Mouse (Mus musculus): ENCODE measurements around the gene Egfl7. TPM values are rescaled to one million over a fixed set of nuclear protein-coding genes. Genes with fewer than 3 reads are reported as not detected.

Gene Egfl7
- 10 to 100 TPM; 62.4 to 90.7 (median 72.7) TPM for total RNA-seq (2022)

DNA sequence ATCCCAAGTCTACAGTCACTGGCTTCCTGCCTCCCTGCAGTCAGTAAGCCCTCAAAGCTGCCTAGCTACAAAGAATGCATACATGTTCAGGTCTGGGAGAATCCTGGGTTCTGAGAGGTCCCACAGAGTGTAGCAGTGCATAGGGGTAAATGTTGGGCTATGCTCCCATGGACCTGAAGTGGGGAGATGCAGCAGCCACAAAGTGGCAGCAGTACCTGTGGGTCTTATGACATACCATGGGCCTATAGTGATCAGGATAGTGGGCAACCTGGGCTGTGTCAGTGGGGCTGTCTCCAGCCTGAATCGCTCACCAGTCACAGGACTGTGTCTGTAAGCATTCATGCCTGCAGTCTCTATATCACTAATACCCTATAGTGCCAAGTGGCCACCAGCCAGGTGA is at the start of gene Egfl7:
Gene Egfl7 (plus strand): TSS at position 301 of the 400 bp plus-strand sequence.
- DNase-seq (ENCODE audit: low spot score in 2 of 2): no peak

DNA sequence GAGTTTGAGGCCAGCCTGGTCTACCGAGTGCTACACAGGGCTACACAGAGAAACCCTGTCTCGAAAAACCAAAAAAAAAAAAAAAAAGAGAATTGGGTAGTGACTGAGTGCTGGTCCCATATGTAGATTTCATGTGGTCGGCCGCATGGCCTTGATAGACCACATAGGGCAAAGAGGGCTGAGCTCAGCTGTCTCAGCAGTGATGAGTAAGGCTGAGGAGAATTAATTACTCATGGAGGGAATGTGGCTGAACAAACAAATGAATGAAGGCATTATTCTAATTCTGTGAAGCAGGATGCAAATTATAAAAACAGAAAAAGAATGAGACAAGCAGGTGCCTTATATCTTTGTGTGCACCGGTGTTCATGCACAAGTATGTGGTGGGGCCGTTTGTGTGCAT is 48.0 kb upstream of the Egfl7 start:
- no peak for DNase-seq (ENCODE audit: low spot score in 2 of 2)

DNA sequence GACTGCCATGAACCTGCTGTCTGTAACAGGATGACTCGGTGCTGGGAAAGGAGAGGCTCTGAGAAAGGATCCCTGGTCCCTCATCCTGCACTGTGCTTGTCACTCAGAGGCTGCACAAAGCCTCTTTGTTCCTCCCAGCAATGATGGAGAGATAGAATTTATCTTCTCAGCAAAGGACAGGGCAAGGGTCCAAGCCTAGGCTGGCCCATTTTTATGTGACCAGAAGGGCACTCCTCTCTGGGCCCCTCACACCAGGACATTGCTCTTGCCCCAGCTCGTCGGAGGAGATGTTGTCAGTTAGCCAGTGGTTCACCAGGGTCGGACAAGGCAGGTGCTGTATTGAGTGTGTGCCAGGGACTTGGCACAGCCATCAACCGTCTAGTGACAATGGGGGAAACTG is 46.6 kb upstream of the Egfl7 start:
- no peak for DNase-seq (ENCODE audit: low spot score in 2 of 2)

DNA sequence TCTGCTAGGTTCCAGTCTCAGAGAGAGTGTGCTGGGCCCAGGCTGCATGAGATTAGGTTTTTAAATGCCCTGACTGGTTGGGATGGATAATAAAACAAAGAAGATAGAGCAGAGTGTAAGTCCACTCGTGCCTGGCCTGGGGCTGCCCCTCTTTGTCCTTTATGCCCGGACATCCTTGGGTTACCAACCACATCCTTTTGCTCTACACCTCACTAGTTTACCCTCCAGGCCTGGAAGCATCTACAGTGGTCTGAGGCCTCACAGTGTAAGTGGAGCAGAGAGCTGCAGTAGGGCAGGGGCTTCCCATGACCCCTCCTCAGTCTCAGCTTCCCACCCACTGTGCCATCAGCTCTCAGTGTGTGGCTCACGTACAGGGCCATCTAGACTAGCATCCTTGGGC is 45.7 kb upstream of the Egfl7 start:
- no peak for DNase-seq (ENCODE audit: low spot score in 2 of 2)

DNA sequence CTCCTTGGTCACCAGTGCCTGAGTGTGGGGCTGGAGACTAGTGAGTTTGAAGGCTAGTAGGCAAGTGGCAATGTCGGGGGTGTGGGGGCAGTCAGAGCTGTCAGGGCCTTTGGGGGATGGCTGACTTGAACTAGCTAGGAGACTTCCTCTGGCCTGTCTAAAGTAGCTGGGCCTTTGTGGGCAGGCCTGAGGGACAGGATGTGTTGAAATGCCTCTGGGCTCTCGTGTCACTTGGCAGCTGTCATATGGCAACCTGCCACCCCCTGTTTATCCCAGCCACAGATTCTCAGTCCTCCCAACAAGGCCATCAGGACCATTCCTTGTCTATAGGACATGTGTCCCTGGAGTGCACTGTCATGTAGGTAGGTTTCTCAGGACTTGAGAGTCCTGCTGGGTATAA is 45.2 kb upstream of the Egfl7 start:
- peak in 1 of 2 experiments; percentile 38 for DNase-seq (ENCODE audit: low spot score in 2 of 2)

DNA sequence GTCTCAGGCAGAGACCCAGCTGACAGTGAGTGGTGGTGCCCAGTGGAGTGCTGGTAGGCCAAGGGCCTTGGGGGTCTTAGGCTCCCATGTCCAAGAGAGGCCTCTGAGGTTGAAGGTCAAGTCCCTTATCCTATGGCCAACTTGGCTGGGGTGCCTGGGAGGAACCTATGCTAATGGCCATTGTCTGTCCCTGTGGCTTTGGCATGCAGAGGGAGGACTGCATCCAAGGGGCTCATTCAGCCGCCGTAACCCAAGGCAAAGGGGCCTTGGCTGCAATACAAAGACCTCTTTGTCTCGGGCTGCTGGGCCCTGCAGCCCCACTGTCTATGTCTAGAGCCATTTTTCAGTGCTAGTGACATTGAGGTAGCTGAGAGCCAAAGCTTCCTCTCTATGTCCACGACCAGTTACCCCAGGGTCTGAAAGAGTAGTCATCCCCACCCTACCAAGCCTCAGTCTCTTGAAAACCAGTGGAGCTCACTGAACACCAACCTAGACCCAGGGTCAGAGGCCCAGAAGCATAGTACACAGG is 44.2 kb upstream of the Egfl7 start:
- peak; percentile 59 for DNase-seq (ENCODE audit: low spot score in 2 of 2)

DNA sequence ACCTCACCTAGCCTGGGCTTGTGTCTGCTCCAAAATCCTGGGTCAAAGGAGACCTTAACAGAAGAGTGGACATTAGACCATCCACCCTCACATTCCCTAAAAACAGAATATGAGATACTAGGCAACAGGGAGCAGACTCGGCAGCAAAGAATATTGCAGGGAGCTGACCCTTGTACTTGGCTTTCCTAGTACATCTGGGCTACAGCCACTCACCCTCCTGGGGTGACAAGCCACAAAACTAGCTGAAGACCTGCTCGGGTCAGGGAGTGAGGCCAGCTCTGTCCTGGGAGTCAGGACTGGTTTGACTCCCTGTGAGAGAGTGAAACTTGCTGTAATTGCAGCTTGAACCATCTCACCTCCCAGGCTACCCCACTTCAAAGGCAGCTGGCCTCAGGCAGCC is 40.3 kb upstream of the Egfl7 start:
- no peak for DNase-seq (ENCODE audit: low spot score in 2 of 2)

DNA sequence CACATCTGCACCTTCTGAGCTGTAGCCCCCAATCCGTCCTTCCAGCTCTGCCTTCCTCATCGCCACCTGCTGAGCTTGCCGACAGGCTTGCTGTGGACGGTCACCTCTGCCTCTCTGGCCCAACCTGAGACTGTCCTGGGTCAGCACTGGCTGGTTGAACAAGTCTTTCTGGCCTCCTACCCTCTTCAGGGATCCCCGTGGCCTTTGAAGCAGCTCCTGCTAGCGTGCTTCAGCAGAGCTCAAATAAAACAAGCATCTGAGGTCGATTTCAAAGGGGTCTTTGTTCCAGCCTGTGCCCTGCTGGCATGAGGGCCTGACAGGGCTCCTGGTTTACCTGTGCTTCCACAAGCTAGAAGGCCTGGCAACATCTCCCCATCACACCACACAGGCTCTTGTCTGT is 39.1 kb upstream of the Egfl7 start:
- no peak for DNase-seq (ENCODE audit: low spot score in 2 of 2)

DNA sequence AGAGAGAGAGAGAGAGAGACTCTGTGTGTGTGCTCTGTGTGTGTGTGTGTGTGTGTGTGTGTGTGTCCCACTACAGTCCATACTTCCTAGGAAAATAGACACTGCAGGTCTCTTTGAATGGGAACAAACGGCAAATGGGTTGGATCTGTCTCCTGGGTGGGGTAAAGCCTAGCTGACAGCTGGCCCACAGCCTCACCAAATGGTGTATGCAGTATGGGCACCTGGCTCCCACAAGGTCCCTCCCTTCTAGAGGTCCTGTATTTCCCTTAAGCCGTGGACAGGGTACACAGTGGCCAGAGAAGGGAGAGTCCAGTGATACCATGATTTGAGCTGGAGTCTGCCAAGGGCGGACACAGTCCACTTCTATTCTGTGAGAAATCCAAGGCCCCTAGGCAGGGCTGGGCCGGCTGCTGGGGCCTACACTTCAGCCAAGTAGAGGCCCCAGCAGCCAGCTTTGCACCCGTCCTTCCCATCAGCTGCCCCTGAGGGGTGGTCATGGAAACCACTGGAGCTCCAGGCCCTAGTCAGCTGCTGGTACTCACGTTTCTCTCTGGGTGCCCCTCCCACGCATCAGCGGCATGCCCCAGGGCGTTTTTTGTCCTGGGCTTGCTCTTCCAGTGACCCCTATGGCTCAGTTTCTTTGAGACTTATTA is 38.4 kb upstream of the Egfl7 start:
- no peak for DNase-seq (ENCODE audit: low spot score in 2 of 2)

DNA sequence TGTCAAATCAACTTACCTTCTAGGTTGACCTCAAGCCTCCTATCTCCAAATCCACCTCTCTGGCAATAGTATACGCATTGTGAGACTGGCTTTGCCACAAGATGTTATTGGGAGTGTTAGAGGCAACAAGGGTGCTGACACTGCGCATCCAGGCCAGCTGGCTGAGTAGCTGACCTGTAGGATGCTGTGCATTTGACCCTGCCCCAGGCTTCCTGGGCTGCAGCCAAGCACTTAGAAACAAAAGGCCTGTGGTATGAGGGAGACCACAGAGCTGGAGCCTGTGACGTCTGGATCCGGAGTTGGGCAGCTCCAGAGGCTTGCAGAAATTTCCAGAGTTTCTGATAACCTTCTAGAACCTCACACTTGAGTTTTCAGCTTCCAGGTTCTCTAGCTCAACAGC is 36.7 kb upstream of the Egfl7 start:
- no peak for DNase-seq (ENCODE audit: low spot score in 2 of 2)

DNA sequence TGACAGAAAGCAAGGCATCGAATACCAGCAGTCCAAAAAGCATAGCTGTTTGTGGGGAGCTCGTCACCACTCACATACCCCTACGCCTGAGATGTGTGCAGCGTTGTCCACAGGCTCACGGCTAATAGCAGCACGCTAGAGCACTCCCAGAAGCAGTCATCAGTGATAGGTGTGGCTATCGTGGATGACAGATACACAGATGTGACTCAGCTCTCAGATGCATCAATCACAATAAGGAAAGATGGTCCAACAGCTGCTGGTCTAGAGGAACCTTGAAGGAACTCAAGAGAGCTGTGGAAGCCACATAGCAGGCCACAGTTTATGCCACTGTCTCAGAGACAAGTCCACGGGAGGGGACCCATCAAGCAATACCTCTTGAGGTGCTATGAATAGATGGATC is 36.0 kb upstream of the Egfl7 start:
- no peak for DNase-seq (ENCODE audit: low spot score in 2 of 2)

DNA sequence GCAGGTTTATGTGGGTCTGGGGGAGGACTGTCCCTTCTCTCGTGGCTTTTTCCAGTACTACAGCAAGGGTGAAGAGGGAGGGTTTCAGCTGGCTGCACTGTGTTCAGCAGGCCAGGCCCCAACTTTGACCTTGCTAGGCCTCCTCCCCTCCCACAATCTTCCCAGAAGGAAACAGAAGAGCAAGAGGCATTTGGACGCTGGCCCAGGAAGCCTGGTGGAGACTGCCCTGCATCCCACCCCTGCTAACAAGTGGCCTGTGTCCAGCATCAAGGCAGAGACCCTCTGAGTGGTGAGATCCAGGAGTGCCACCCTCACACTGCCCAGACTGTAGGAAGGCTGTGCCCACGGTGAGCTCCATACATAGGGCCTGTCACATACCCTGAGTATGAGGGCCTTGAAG is 35.5 kb upstream of the Egfl7 start:
- no peak for DNase-seq (ENCODE audit: low spot score in 2 of 2)

DNA sequence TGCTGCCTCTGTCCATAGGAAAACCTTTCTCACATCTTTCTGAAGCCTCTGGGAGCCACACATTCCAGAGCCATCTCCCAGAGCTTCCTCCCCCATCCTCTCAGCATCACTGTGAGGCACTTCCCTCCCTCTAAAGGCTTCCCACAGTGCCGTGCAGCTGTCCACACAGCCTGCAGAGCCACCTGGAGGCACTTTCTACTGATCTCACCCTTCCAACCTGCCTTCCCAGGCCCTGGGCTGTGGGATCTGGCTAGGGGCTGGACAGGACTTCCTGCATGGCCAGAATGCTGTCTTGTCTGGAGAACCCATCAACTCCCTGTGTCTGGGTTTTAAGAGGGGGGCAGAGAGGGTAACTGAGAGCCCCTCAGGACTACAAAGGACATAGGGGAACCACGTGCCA is 32.3 kb upstream of the Egfl7 start:
- no peak for DNase-seq (ENCODE audit: low spot score in 2 of 2)

DNA sequence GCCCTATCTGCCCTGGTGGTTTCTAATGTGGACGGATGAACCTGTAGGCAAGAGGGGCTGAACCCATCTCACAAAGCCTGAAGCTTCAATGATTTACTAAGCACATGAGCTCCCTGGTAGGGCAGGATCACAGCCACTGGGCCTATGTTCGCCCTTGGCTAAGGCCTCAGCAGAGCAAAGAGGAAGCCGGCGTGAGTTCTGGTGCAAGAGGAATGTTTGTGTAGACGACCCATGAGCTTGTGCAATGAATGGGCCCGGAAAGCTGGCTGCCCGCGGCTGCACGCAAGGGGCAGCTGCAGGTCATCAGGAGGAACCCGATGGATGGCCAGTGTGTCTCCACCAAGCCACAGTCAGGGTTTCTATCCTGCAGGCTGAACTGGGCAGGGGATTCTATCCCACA is 30.0 kb upstream of the Egfl7 start:
- DNase-seq (ENCODE audit: low spot score in 2 of 2): no peak

DNA sequence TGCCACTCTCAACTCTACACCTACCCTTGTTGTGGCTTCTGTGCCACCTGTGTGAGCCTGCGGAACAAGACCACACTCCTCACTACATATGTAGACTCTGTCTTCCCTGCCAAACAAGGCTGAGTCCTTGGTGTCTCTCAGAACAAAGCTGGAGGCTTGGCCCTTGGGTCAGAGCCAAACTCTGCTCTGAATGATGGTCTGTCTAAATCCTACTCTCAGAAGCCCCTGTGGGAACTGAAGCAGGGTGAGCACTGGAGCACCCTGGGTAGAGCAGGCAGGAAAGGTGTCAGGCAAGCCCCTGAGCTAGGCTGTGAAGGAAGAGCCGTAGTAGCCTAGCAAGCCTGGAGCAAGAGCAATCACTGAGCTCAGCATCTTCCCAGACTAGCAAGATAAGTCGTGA is 29.6 kb upstream of the Egfl7 start:
- no peak for DNase-seq (ENCODE audit: low spot score in 2 of 2)

DNA sequence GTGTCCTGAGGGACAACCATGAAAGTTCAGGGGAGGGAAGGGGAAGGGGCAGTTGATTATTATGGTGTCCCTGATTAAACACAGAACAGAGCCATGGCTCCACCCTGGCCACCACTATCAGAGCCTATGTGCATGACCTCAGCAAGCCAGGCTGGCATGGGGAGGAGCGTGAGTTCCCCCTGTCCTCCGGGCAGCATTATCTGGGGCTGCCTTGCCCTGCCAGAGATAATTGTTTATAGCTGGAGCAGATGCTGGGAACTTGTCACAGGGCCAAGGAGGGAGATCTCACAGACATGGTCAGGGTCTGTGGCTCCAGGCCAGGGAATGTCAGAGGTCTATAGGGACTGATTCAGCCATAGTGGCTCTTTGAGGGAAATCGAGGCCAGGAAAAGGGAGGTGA is 29.0 kb upstream of the Egfl7 start:
- no peak for DNase-seq (ENCODE audit: low spot score in 2 of 2)

DNA sequence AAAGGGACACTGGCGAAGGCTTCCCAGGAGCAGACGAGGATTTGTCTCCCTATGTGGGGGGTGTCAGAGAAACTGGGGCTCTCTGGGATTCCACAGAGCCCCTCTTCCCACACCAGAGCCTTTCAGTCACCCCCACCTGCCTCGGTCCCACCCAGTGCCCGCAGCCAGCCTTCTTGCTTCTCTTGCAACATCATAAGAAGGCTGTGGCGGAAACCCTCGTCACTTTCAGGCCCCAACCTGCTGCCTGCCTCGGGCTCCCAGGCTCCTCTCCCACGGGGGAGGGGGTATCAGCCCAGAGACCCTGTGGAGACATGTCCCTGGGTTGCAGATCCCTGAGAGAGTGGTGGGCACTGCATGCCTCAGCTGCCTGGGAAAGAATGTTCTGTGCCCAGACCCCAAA is 28.4 kb upstream of the Egfl7 start:
- DNase-seq (ENCODE audit: low spot score in 2 of 2): no peak

DNA sequence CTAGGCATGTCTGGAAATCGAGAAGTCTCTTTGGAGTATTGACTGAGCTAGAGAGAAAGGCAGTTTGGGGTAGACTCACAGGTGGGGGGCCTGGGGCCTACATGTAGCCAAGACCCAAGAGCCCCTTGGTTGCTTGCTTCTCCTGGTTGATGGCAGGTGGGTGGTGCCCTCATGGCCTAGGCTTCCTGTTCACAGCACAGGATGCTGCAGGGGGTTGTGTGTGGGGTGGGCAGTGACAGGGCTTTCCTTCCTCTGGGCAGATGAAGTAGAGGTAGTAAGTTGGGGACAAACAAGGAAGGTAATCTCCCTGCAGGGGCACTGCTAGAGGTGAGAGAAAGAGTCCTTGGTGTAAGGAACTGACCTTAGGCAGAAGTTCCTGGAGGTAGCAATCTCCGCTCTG is 27.7 kb upstream of the Egfl7 start:
- DNase-seq (ENCODE audit: low spot score in 2 of 2): no peak

DNA sequence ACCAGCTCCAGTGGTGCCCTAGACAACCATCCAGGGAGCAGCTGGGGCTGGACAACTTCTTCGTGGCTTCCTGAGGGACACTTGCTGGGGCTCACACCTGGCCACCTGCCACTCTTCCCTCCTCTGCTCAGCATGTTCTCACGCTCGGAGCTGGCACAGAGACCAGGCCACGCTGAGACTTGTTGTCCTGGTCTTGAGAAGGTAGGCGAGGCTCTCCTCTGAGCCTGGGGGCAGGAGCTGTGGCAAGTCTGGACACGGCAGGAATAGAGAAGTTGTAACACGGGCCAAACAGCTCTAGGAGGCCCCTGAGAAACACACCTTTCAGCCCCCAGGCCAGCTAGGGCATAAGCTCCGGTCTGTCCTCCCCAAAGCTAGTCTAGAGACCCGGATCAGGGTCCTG is 25.9 kb upstream of the Egfl7 start:
- DNase-seq (ENCODE audit: low spot score in 2 of 2): no peak

DNA sequence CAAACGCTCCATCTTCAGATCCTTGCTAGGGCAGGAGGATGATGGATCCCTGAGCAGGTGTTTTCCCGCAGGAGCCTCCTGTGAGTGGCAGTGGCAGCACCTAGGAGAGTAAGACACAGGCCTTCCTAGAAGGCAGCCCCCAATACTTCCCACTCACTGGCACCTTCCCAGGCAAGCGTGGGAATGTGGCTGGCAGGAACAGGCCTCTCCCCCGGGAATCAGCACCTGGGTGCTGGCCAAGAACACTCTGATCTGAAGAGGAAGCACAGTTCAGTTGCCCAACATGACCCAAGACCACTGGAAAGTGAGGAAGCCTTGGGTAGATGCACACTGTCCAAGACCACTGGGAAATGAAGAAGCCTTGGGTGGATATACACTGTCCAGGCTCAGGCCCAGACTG is 24.7 kb upstream of the Egfl7 start:
- peak; percentile 57 to 74 for DNase-seq (ENCODE audit: low spot score in 2 of 2)

DNA sequence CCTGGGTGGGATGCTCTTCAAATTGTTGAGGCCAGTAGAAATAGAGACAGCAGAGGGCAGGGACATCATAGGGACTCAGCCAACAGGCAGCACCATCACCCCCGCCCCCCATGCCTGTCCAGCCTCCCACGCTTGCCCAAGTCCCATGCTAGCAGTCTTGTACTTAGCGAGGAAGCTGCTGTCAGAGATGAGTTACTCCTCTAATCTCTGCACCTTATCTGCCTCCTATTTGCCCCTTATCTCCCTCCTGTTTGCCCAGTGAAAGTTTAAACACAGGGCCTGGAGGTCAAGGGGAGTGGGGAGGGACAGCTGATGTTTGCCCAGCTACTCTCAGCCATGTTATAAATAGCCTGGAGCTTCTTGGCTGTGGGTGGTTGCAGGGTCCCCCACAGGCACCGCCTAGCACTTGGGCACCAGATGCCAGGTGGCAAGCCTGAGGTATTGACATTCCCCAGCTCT is 23.2 kb upstream of the Egfl7 start:
- no peak for DNase-seq (ENCODE audit: low spot score in 2 of 2)

DNA sequence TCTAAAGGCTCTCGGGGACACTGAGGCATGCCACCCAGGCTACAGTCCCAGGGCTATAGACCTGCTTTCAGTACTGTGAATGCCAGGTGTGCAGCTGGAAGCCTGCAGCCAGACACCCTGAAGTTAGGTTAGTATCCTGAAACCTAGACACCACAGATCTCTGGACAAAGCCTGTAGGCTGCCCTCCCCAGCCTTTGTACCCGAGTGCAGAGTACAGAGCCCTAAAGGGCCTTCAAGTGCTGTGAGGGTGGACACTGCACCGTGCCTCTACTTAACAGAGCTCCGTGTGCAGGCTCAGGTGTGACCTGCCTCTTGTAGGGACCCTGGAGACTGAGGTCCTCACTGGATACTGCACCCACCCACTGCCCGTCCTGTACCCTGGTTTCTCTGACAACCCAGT is 19.3 kb upstream of the Egfl7 start:
- DNase-seq (ENCODE audit: low spot score in 2 of 2): no peak

DNA sequence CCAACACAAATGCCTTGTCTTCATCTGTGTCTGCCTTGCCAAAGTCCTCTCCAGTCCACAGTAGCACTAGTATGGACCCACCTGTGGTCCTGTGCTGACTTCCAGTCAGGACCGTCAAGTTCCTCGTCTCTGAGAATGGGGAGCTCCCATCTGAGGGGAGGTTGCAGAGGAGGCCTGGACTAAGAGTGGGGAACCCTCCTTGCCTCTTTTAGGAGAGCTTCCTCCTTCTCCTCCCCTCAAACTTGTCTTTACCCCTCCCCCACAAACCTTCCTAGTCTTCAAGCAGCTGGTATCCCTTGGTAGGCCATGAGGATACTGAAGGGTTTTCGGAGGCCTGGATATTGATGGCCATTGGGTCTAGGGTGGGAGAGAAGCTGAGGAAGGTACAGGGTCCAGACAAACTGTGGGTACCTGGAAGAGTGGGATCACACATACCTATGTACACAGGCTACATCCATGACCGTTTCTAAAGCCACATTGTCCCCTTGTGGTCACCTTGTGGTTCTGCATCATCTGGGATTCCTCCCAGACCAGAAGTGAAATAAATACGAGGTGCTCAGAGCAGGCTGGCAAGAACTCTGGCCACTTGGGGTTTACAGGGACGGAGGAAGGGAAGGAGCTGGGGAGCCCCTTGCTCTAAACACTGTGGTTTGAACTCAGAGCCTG is 18.3 kb upstream of the Egfl7 start:
- peak in 1 of 2 experiments; percentile 34 for DNase-seq (ENCODE audit: low spot score in 2 of 2)

Data from layer of hippocampus, adult 8-10 months (tissue).